Mouse (Mus musculus) adrenal gland, postnatal 36 days (tissue): Measurements from ENCODE around the gene Ppef2. TPM values are rescaled to one million over a fixed set of nuclear protein-coding genes. Genes with fewer than 3 reads are reported as not detected.

Experiments
- DNase-seq, 2 experiments: peaks; one replicate each; pipeline ENCODE4 v3.0.0; 2021; ENCODE audit warnings: mixed read lengths in 1 of 2
- total RNA-seq, 2 experiments: library from RNA; stranded (reverse); gene quantifications; 2 replicates each; pipeline ENCODE4 v1.2.3; 2021

Gene Ppef2
- total RNA-seq, 2 experiments from 2014 or later, result not detected

GRCm38 (mm10) chr5:92239333-92240232 lies 16.5 kb downstream of the Ppef2 start:
- DNase-seq, result peak; percentile 67 to 76

DNA sequence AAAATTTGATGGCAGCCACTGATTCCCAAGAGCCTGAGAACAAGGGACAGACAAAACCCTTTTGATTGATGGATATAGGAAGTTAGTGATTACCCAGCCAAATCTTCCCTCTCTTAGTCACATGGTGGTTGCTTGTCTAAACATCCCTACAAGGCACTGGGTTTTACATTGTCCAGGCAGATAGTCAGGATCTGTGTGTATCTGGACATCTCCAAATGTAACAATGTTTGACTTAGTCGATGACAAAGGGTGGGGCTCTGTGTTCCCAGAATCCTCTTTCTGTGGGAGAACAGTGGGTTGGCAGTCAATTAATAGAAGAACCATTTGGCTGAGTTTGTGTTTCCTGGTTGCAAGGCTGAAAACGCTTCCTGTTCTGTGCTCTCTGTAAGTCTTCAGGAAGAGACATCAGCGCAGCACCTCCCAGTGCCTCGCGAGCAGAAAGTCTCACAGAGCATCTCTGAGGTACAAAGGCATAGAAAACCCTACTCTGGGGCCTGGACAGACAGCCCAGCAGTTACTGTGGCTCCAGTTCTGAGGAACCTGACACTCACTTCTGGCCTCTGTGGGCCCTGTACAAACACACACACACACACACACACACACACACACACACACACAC lies 21.0 kb downstream of the Ppef2 start:
- DNase-seq, result no peak

GRCm38 (mm10) chr5:92233366-92233765 lies 22.7 kb downstream of the Ppef2 start:
- DNase-seq, result no peak

GRCm38 (mm10) chr5:92231836-92232235 lies 24.2 kb downstream of the Ppef2 start:
- DNase-seq, result no peak

DNA sequence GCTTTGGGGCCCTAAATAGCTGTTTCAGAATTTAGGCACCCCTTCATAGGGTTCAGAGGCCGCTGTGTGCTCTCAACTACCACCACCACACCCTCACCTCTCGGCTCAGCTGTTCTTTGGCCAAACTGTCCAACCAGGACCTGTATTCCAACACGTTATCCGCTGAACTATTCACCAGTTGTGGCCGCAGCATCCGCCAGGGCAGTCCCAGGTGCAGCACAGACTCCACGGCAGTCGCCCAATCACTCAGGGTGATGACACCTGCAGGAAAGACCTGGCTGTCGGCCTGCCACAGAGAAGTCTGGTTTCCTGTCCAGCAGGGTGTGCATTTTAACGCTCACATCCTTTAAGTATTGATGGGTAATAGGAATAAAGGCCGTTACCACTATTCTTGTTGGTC lies 25.8 kb downstream of the Ppef2 start:
- no peak for DNase-seq

- DNase-seq, result no peak
Observed at GRCm38 (mm10) chr5:92229514-92229913, 26.6 kb downstream of the Ppef2 start.

DNA sequence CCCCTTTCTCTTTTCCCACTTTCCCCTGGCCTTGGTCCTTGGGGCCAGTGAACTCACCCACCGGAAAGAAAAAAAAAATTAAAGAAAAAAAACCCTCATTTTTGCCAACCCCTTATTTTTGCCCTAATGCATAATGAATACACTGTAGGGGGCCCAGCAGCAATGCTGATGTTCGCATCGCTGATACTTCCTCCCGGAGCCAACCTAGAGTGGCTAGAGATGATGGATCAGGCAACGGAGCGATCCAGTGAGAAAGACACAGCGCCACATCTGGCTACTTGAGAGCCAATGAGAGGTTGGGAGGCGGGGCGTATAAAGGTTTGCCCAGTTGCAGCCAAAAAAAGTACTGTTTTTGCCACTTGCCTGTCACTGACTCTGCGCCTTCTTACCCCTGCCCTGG lies 27.3 kb downstream of the Ppef2 start:
- no peak for DNase-seq

- no peak for DNase-seq
Observed at GRCm38 (mm10) chr5:92227782-92228181, 28.3 kb downstream of the Ppef2 start.

DNA sequence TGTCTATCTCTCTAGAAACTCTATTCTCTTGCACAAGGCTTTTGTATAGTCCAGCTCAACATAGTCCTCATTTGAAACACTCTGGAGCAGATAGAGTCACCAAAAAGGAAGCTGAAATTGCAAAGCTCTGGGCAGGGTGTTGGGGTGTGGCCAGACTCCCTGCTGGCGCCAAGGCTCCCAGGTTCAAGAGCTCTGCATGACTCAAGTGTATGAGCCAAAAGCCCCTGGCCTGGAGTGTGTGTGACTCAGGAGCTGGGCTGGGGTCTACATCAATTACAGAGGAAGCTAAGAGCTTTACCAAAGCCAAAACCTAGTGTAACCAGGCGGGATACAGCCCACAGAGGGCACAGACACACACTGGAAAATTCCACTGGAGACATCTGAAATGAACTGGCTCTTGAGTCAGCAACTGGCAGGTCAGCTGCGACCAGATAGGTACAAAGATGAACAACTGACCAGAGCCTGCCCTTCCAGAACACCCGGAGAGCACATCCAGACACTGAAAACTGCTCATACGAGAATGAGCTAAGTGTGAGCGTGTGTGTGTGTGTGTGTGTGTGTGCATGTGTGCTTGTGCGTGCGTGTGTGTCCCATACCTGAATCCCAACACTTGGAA lies 35.7 kb downstream of the Ppef2 start:
- no peak for DNase-seq

DNA sequence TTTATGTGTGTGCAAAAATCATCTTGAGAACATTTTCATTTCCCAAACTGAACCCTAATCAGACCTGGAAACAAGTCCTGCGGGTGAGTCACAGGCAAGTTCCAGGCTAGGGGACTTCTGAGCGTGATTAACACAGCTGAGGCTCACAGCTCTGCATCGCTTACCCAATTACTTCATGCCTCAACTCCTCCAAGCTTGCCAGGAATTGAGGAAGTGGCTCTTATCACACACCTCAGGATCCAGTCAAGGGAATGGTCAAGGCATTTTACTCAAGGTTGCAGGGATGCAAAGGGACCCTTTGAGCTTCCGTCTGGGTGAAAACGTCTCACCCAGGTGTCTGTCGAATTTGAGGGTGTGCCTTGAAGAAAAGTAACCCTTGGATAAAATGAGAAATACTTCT lies 36.3 kb downstream of the Ppef2 start:
- DNase-seq, result no peak

DNA sequence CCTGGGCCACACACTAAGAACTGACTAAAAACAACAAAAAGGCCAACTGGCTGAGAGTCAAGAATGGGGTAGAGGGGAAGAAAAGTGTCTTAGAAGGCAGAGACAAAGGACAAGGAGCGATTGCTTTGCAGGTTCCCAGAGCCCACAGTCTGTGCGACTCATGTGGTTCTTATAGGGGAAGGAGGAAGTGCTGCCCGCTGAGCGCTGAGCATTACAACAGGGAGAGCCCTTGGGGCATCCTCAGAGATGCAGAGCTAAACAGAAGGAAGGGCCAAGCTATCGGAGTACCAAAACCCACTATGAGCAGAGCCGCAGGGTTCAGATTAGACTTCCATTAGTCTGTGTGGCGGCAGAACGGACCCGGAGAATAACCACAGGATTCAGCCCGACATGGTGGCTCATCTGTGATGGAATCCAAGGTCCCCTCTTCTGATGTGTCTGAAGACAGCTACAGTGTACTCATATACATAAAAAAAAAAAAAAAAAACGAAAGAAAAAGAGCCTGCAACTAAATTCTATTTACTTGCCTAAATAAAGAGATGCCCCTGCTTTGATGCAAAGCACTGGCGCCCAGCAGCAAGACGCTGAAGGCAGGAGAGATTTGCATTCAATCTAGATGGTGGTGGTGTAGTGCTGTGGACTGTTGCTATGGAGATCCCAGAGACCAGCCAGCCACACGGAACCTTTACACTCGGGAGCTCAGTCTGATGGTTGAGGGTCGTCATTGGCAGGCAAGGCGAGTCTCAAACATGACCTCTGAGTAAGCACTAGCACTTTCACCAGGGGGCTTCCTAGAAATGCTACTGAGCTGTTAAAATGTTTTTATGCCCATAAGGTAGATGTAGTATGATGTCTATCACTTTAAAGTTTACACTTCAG lies 36.9 kb downstream of the Ppef2 start:
- DNase-seq, result no peak

GRCm38 (mm10) chr5:92215308-92215707 lies 40.8 kb downstream of the Ppef2 start, which contains the start of gene U90926:
TSS of gene U90926 (minus strand) at chr5:92215408.
- no peak for DNase-seq

- peak in 1 of 2 experiments; percentile 19 for DNase-seq
Observed at GRCm38 (mm10) chr5:92212231-92212630, 43.8 kb downstream of the Ppef2 start.

DNA sequence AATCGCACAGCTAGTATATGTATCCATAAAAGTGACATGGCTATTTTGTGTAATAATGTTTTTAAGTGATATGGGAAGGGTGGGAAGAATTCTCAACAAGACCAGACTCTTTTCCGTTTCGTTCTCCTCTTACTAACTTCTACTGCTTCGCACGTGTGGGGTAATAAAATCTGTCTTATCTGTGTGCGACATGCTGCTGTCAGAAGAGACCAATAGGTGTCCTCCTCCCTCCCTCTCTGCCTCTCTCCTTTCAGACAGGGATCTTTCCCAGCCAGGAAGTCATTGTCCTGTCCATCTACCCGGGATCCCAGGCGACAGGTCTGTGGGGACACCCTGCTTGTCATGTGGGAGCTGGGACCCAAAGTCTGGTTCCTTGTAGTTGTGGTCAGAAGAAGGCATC lies 45.9 kb downstream of the Ppef2 start:
- DNase-seq, result no peak

DNA sequence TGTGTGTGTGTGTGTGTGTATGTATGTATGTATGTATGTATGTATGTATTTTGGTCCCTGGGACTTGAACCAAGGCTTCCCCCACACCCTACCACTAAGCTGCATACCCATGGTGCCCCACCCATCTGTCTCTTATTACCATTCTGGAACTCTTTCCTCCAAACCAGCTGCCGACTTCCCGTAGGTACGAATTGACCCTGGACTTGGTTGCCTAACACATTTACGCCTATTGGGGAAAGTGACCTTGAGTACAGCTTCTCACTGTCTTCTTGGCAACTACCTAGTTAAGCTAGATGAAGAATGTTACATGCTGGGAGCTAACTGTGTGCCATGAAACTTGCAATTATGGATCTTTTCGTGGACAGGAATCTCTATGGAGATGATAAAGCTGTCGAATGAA lies 50.0 kb downstream of the Ppef2 start:
- DNase-seq, result no peak

DNA sequence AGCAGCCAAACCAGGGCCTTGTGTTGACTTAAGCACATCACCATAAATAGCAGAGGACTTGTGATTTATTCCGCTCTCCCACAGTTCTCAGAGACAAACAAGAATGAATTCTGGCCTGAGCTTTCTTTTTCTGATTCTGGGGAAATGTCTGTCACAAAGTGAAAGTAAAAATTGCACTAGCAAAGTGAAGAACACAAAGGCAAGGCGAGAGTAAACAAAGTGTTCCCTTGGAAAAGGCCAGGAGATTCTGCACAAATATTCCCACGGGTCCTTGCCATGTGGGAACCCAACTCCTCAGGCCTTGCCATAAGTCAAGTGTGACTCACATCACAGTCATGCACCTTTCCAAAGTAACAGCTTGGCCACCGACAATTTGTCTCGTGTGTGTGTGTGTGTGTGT lies 50.4 kb downstream of the Ppef2 start:
- DNase-seq, result peak; percentile 14 to 40

DNA sequence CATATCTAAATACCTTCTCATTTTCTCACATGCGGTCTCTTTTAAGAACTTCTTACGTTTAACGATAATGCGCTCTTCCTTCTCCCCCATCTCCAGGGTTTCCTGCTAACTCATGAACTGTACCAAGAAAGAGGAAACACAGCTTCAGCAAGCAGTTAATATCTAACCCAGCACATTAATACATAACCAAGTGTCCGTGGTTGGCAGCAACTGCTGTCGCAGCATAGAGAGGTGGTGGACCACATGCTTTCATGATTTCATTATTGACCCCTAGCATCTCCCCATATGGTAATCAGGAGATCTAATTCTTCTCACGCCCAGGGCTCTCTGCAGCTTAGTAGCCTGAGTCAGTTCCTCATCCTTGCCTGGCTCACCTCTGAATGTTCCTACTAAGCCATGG lies 50.9 kb downstream of the Ppef2 start:
- no peak for DNase-seq

DNA sequence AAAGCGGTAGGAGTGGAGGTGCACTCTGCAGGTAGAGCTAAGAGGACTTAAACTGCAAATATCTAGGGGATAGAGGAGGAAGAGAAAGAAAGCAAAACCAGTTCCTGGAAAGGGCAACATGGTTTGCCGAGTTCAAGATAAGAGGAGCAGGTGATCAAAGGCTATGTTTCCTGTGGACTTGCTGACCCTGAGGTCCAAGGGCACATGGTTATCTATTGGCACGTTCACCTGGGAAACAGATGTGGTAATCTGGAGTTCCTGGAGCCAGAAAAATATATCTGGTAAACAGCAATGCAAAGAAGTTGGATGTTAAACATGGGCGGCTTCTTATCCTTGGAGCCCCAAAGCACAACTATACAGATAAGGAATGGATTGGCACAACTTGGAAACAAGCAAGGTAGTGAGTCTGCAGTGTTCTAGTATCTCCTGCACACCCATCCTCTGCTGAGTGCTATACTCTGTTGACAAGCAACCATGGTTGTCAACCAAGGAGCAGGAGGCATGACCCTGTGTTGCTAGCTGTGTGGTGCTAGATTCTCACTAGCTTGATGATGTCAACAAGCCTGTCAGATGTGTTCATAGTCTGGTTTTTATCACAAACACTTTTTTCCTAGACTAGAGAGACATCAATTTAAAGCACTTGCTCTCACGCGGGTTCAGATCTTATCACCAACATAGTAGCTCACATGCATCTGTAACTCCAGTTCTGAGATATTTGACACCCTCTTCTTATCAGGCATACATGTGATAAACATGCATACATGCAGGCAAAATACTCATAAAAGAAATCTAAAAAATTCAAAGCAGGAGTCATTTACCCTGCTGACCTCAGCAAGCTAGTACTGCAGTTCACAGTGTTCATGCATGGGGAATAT lies 51.7 kb downstream of the Ppef2 start:
- no peak for DNase-seq

GRCm38 (mm10) chr5:92198266-92198665 lies 57.8 kb downstream of the Ppef2 start:
- DNase-seq, result peak; percentile 60 to 69

- peak; percentile 65 for DNase-seq
Observed at GRCm38 (mm10) chr5:92196895-92197811, 58.9 kb downstream of the Ppef2 start.
